Mouse (Mus musculus): ENCODE results near the gene March4.

Gene March4

GRCm38 (mm10) chr1:72436967-72437366 is 99.8 kb downstream of the March4 start:
- no peak for DNase-seq

- DNase-seq: no peak
Measured at GRCm38 (mm10) chr1:72434510-72434909, 102.2 kb downstream of the March4 start.

DNA sequence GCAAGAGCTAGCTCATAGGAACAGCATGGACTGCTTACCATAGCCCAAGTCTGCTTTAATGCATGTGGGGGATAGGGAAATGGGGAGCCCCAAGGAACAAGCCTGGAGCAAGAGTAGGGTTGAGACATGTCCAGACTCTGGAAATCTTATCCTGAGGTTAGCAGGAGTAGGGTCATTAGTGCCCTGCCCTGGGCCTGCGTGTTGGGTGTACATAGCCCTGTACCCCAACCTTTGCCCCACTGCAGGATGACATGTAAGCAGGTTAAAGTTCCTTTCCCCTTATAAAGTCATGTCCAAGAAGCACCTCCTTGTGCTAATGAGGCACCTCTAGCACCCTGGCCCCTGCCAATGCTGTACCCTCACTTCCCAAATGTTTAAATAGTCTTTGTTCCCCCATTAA is 104.2 kb downstream of the March4 start:
- DNase-seq: no peak

DNA sequence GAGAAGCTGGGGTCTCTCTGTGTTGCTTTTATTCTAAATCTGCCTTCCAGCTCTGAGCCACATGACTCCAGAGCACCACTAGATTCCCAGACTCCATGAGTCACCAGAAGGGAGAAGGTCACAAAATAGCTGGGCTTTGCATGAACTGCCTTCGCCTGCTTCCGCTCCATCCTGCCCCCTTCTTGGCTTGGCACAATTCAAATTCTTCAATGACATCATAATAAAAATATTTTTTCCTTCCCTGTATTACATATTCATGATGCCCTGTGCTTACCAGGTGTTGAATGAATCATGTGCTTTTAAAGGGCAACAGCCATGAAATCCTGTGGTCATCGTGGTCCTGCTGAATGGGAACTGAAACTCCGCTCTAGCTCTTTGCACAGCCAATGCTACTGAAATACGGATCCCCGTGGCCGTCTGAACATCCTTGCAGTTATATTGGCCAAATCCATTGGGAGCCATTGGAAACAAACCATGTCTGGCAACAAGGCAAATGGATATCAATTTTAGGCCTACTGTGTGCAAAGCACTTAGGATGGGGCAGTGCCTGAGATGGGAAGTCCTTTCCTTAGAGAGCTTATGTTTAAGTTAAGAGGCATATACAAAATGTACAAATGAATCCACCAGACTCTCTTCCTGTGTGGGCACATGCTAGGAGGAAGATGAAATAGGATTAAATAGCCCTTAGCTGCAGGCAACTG is 107.5 kb downstream of the March4 start:
- no peak for DNase-seq

DNA sequence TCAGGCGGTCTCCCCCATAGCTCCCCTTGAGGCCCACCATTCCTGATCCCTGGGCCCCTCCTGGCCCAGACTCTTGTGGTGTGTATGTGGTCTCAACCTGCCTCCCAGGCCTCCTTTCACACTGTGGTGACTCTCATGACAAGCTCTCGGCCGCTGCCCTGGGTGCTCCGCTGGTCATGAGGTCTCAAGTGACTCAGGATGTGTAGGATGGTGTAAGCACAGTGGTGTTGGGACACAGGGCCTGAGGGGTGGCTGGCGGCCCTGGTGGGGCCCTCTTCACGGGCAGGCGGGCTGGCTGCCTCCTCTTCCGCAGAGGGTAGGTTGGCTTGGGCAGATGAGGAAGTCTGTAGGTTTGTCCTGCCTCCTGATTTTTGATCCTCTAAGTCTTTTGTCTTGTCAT is 108.2 kb downstream of the March4 start:
- DNase-seq: no peak

DNA sequence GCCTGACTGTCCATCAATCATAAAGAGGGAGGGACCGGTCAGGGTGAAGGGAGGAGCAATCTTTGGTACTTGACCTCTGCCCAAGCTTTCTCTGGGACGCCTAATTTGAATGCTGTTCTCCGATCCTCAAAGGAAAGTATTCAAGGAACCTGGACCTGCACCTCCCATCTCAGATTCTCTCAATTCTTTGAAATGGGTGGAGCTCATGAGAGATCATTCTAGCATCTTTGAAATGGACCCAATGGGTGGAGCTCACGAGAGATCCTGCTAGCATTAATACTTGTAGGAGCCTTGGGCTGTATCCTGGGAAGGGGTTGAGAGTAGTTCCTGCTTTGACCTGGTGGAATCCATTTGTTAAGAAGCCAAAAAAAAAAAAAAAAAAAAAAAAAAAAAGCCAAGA is 110.3 kb downstream of the March4 start:
- DNase-seq: no peak

DNA sequence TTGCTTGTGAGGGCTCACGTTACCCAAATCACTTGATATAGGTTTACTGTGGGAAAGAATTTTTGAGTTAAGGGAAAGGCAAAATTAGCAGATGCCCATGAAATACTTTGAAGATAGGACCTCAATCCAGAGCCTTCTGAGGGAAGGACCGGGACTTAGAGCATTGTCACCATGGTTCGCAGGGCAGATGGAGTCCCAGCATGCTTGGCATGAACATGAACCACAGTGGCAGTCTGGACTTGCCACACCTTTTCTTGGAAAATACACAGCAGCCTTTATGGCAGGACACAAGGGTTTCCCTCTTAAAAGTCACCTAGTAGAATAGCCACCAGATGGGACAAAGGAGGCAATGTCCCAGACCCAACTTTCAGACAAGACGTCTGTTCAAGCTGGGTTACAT is 114.6 kb downstream of the March4 start:
- no peak for DNase-seq

- no peak for DNase-seq
Measured at GRCm38 (mm10) chr1:72420220-72420619, 116.5 kb downstream of the March4 start.

DNA sequence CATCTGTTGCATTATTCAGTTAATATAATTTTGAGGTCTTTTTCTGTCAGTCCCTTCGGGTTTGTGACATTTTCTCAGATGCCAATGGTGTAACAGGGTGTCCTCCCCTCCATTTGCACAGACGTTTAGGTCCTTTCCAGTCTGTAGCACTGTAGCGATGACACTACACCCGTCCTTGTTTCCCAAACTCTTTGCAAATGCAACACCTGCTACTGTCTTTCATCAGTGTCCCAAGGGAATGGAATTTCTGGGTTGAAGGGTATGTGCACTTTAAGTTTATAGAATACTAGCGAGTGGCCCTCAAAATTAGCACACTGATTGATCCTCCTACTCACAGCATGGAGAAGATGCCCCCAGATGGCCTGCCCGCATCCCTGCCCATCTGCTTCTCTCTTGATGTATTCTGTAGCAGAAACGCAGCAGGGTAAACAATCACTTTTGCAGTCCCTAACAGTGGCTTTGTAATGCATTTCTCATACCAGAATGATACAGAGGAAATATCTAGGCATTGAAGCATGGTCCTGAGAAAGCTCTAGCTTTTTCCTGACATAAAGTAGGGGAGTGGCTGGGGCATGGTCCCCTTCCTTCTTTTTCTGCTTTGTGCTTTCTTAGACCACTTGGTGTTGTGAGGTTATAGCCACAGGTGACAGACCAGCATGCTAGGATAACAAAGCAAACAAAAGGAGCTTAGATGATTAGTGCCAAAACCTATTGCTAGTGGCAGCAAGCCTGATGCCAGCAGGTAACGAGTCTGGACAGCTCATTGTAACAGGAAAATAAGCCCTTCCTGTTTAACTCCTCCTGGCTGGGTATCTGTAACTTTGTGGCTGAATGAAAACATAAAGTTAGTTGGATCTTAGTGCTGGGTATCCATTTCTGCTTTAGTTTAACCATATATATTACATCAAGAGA is 117.7 kb downstream of the March4 start:
- DNase-seq: no peak

GRCm38 (mm10) chr1:72414561-72415253 is 122.0 kb downstream of the March4 start:
- no peak for DNase-seq

DNA sequence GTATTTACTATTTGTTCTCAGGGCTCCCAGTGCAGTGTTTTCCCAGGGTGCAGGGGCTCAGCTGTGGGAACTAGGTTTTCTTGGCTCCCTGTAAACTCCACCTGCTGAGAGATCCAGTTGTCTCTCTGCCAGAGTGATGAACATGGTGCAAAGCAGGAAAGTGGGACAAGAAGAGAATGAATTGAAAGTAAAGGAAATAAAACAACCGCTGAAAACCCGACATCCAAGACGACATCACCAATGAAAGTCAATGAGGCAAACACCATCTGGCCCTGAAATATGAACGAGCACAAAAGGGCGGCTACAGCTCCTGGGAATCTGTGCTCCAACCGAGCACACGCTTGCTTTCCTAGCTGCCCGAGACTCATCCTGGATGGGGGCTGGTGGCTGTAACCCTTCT is 122.6 kb downstream of the March4 start:
- DNase-seq: no peak

DNA sequence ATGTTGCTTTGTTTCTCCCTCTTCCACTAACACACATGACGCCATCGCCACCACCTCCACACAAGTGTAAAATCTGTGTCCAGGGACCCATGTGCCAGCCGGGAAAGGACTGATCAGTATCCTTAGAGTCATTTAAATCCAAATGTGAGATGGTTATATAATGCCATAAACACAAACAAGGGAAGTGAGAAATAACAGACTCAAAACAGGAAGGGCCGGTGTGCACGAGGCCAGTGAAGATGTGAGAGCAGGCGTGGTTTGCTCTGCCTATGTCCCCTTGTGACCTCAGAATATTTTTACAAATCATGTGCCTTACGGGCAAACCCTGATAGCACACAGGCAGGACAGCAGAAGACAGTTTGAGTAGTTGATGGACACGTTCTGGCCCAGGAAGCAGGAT is 123.5 kb downstream of the March4 start:
- DNase-seq: no peak

GRCm38 (mm10) chr1:72411108-72411507 is 125.6 kb downstream of the March4 start:
- DNase-seq: no peak

GRCm38 (mm10) chr1:72409936-72410335 is 126.8 kb downstream of the March4 start:
- DNase-seq: no peak

DNA sequence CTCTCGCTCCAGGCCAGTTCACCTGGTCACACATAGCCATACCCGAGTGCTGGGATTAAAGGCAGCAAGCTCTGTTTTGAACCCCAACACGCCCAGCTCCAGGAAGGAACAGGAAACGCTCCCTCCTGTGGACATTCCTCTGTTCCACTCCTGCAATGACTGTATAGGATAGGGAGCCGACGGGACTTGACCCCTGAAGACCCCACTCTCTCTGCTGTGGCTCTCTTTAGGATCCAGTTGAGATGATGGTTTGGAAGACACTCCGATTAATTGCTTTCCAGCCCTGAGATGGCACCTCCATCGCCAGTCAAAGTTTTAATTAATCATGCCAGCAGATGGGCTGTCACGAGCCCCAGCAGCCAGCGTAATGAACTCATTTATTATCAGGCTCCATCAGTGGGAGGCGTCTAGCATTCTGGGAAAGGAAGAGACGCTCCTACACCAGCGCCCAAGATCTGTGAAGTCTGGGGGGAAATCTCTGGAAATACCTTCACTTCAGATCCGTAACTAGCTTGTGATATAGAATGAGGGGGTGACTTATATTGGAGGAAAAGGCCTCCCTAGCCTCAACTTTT is 130.1 kb downstream of the March4 start:
- no peak for DNase-seq

DNA sequence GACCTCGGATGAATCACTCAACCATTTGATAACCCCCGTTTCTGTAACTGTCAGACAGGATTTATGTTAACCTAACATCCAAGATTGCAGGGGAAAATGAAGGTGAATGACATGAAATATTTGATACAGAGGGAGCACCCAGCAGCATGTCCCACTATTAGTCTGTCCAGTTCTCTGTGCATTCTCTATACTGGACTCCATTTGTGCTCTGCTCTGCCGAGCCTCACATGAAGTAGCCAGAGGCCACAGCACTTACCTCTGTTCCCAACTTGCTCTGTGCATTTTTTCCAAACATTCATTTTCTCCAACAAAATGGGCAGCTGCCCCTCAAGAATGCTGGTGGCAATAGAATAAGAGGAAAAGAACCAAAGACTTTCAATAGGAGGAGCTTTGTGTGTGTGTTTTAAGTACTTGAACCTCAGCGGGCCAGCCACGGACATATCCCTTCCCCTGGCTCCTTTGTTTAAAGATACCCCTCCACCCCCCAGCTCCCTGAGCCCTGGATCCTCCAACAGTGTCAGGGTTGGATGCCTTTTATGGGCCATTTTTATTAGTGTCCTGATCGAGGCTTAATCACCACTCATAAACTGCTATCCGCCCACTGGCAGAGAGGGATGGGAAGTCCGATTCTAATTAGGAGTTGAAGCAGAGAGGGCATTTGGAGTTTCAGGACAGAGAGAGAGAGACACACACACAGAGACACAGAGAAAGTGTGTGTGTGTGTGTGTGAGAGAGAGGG is 135.2 kb downstream of the March4 start:
- no peak for DNase-seq

- no peak for DNase-seq
Measured at GRCm38 (mm10) chr1:72400616-72401015, 136.1 kb downstream of the March4 start.

DNA sequence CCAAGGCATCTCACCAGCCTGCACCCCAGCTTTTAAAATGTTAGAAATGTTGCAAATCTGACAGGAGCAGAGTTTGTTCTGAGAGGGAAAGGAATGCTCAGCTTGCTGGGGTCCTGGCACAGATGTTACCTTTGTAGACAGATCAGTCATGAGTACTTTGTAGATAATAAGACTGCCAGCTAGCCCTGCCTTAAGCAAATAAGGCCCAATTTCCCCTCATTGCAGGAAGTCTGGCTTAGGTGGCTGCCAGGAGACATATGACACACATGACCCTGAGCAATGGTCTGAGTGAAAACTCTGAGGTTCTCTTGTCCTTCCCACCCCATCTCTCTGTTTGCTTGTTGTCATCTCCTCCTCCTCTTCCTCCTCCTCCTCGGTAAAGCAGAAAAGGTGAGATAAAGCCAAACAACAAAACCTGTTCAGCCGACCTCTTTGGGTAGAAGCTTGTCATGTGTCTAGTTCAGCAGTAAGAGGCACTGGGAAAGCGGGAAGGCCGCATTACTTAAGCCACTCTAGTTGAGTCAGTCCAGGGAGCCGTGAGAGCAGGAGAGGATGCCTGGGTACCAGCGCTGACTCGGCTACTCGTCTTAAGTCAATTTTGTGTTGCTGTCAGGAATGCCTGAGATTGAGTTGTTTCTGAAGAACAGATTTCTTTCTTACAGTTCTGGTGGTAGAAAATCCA is 136.9 kb downstream of the March4 start:
- DNase-seq: no peak

GRCm38 (mm10) chr1:72390420-72390819 is 146.3 kb downstream of the March4 start:
- no peak for DNase-seq

DNA sequence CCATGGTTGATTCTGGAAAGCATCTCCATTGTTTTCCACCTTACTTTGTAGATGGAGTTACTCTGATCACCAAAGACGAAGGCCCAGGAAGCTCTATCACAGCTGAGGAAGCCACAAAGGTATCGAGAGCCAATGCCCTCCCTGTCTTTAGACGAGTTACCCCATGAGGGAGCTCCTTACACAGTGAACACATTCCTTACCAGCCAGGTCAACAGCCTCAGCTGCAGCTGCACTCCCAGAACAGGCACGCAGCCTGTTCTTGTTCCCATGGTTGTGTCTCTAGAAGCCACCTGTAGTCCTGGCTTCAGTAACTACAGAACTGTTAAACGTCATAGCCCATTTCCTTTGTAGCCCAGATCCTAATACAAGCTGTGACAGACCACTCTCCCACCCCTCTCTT is 153.1 kb downstream of the March4 start:
- DNase-seq: no peak

- no peak for DNase-seq
Measured at GRCm38 (mm10) chr1:72383056-72383455, 153.7 kb downstream of the March4 start.

GRCm38 (mm10) chr1:72380544-72380943 is 156.2 kb downstream of the March4 start:
- no peak for DNase-seq
